Mouse (Mus musculus) C2C12 (cell line): ENCODE measurements around the gene Ccdc126.

Experiments
- CTCF ChIP-seq: IDR thresholded peaks from one replicate; pipeline ENCODE4 v1.5.1; 2011; ENCODE audit not compliant: control insufficient read depth, insufficient read depth, insufficient read length
- FOSL1 ChIP-seq: IDR thresholded peaks from one replicate; pipeline ENCODE4 v1.8.0; 2011; ENCODE audit warnings: mild to moderate bottlenecking, low read length; ENCODE audit not compliant: poor library complexity, insufficient read depth, severe bottlenecking
- MAX ChIP-seq: IDR thresholded peaks from one replicate; pipeline ENCODE4 v1.6.1; 2011; ENCODE audit warnings: mild to moderate bottlenecking, control low read depth
- MYOD1 ChIP-seq: IDR thresholded peaks from one replicate; pipeline ENCODE4 v1.6.1; 2011; ENCODE audit warnings: low read depth; ENCODE audit not compliant: control insufficient read depth, insufficient read length
- MYOG ChIP-seq: IDR thresholded peaks from one replicate; pipeline ENCODE4 v1.6.1; 2011; ENCODE audit not compliant: control insufficient read depth, insufficient read length; ENCODE audit errors: extremely low read depth
- USF1 ChIP-seq: IDR thresholded peaks from one replicate; pipeline ENCODE4 v1.6.1; 2011; ENCODE audit warnings: low read depth, mild to moderate bottlenecking, control low read depth, moderate library complexity

DNA sequence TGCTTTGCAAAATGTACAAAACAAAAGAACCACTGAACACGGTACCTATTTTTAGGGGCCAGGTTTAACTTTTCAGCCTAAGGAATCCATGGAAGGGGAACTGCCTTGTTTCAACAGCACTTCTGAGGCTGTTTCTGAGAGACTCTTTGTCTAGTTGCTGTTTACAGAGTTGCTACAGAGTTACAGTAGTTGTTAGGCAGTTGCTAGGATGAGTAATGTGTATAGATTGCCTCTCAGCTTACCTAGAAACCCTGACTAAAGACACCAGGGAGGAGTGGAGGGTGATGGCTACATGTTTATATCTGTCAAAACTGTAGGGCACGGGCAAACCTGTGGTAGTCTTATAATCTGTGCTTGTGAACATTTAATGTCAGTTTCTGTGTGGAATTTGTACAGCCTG lies 54.9 kb downstream of the Ccdc126 start:
- TF ChIP-seq CTCF (no peak), USF1 (no peak), MAX (no peak), MYOD1 (no peak), FOSL1 (no peak), MYOG (no peak)
